Mouse (Mus musculus) heart, postnatal 10 days (tissue): ENCODE data around the gene Cnga2. TPM values are rescaled to one million over a fixed set of nuclear protein-coding genes. Genes with fewer than 3 reads are reported as not detected.

Experiments used
- DNase-seq, 2 experiments: peaks; one replicate each; pipeline ENCODE4 v3.0.0; 2021
- intact Hi-C: fragments of 180-260 bp; cut with DNase I; formaldehyde crosslinking; loops from one replicate; pipeline ENCODE4 v1.15.1; 2025
- total RNA-seq, 2 experiments: library from RNA; stranded (reverse); gene quantifications; 2 replicates each; pipeline ENCODE4 v1.2.3; 2021

Cnga2 gene
- total RNA-seq, 2 experiments from 2014 or later = 0.14 TPM; not detected in 1

- peak; percentile 37 to 48 for DNase-seq
- intact Hi-C loops = no loop called here
Observed at GRCm38 (mm10) chrX:72044056-72044455, 52.4 kb downstream of the Cnga2 start.

- intact Hi-C loops = no loop called here
- no peak for DNase-seq
Observed at GRCm38 (mm10) chrX:72047918-72048317, 56.3 kb downstream of the Cnga2 start.

Other genes with a start within 250 kb of the Cnga2 start
- 10 to 100 TPM; 21.0 to 23.9 TPM for gene Vma21, start 175.9 kb upstream of the Cnga2 start, total RNA-seq
- gene Gm1141, start 70.8 kb upstream of the Cnga2 start, total RNA-seq = under 1 TPM in 1 of 2 experiments, not detected in 1; 0.17 TPM
- 10 to 100 TPM; 25.5 to 33.0 TPM for gene Prrg3, start 29.2 kb upstream of the Cnga2 start, total RNA-seq
- gene Fate1, start 18.9 kb upstream of the Cnga2 start, total RNA-seq = under 1 TPM in 1 of 2 experiments, not detected in 1; 0.45 TPM
- gene Magea4, start 230.2 kb downstream of the Cnga2 start, total RNA-seq = not detected